Mouse (Mus musculus): ENCODE results near the gene Ppp2r3a.

The Ppp2r3a gene

DNA sequence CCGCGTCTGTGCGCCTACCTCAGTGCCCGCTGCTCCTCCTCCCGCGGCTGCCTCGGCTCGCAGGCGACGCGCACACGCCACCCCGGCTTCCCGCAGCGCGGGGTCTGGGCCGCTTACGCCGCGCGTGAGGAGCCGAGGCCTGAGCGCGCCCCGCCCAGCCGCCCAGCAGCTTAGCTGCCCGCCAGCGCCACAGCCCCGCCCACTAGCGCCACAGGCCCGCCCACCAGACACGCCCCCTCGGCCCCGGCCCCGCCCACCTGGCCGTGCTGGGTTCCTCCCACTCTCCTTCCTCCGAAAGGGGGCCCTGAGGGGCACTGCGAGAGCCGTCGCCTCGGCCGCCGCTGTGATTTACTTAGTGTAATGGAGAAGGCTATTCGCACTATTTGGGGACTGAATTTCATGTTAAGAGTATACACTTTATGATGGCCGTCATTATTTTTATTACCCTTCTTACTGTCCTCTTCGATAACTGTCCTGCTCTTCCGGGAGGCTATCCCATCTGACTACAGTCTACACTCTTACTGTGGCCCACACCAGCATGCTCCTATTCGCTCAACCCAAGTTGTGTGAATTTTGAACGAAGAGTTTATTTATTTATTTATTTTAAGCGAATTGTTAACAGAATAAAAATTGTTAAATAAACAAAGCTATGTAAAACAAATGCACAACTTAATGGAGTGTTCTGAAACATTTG is at the start of gene Ppp2r3a:
TSS of gene Ppp2r3a (minus strand) at position 152 of the 694 bp plus-strand sequence.
- in situ Hi-C loops (cut with MboI; ENCODE audit: low sequenced_read_pairs): no loop called here

DNA sequence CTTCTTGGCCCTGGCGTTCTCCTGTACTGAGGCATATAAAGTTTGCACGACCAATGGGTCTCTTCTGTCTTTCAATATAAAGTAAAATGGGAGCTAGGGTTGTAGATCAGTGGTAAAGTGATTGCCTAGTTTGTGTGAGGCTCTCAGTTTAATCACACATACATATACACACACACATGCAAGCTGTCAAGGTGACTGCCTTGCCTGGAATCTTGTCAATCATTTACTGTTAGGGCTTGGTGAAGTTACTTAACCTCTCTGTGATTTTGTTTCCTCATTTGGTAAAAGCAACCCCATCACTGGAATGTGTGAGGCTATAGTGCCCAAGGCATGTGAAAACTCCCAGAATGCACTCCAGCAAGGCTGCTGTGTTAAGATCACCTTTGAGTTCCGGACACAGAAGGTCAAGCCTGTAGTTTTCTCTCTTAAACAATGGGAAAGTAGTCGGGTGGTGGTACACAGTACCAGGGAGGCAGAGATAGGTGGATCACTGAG is 48.9 kb upstream of the Ppp2r3a start:
- in situ Hi-C loops (cut with MboI; ENCODE audit: low sequenced_read_pairs): loop anchor here (25.0 kb wide), 1 partner anchor 1237 kb away; no protein-coding TSS in a partner anchor

DNA sequence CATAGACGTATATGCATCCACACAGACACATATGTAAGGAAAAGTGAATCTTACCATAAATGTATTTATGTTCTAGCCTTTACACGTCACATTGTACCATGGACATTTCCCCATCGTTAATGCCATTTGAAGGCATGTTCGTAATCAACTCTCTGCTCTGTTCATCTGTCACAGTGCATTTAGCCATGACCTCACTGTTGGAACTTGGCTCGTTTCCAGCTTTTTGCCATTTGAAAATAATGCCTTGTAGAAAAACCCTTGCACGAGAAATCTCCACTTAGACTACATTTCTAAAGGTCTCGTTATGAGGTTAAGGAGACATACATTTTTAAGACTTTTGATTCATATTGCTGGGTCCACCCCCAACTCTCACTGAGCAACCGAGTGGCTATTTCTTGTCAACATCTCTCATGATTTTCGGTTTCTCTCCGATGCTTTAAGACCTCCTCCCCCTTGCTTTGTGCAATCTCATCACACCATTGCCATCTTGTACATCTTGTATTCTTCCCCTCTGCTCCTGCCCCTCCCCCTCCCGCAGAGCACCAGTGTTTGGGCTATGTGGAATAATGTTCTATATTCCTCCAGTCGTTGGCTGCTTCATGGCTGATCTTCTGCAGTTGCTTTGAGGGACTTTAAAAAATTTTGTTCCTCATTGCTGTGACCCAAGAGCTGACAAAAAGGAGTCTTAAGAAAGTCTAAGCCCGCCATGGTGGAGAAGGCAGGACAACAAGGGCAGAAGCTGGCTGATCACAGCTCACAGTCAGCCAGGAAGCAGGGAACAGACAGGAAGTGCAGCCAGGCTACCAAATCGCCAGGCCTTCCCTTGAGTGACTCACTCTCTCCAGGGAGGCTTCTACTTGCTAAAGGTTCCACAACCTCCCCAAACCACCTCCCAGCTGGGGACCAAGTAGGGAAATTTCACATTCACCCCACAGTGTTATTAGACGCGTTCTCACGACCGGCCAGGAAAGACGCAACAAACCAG is 40.4 kb upstream of the Ppp2r3a start:
- in situ Hi-C loops (cut with MboI; ENCODE audit: low sequenced_read_pairs): no loop called here

DNA sequence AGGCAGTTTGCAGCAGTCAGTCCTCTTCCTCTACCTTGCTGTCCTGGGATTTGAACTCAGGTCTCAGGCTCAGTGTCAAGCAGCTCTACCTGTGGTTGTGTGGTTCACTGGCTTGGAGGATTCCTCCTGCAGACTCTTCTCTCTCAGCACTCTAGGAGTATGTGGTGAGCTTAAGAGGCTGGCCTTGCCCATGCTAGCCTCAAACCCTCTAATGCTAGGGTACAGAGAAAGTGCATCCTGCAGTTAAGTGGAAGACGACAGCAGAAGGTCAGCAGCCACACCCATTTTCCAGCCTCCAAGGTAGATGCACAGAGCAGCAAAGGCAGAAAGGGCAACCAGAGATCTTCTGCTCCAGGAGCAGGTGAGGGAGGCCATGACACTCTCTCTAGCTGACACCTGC is 39.3 kb upstream of the Ppp2r3a start:
- in situ Hi-C loops (cut with MboI; ENCODE audit: low sequenced_read_pairs): no loop called here

DNA sequence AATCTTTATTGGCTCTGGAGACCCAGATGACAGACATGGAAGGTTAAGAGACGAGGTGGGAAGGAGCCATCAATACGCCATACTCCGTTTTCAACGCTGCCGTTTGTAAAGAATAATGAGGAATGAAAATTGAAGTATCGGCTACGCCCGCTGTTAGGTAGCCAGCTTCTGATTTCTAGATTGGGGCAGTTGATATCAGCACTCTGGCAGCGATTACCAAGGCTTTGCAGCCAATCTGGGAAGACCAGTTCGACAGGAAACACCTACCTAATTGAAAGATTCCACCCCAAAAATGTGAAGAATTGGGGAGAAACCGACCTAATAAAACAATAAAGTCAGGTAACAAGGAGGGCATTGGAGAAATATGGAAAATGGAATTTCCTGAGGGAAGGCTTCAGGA is 38.2 kb upstream of the Ppp2r3a start:
- in situ Hi-C loops (cut with MboI; ENCODE audit: low sequenced_read_pairs): no loop called here

GRCm38 (mm10) chr9:101288901-101289647 is 37.5 kb upstream of the Ppp2r3a start:
- in situ Hi-C loops (cut with MboI; ENCODE audit: low sequenced_read_pairs): no loop called here

DNA sequence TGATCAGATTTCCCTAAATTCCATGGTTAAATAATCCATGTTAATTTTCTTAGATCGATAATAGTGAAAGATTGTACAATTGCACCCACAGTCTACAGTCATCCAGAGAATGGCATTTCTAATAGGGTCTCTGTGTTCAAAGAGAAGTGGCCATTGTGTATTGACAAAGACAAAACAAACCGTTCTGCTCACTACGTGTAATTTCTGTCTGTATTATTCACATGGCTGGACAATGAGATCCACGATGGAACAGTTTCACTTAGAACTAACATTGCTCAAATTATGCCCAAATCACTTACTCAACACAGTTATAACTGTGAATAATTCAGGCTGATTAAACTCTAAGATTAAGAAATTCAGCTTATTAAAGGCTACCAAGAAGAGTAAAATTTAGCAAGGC is 35.2 kb upstream of the Ppp2r3a start:
- in situ Hi-C loops (cut with MboI; ENCODE audit: low sequenced_read_pairs): no loop called here

- in situ Hi-C loops (cut with MboI; ENCODE audit: low sequenced_read_pairs): no loop called here
Observed at GRCm38 (mm10) chr9:101284049-101284448, 32.5 kb upstream of the Ppp2r3a start.

DNA sequence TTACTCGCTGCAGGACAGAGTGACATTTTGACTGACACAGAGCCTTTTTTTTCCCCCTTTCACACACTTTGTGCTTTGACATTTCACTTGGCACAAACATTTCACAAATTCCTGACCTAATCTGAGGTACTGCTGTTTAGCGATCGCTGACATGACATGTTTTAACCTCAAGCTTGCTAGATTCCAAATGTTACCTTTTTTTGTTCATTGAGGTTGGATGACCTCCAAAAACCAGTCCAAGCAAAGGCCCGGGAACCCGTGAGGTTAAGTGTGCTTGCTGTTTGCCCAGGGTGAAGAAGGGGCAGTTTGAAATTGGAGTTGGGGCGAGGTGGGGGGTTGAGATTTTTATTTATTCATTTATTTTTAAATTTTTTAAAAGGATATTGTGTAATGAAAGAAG is 31.1 kb upstream of the Ppp2r3a start:
- in situ Hi-C loops (cut with MboI; ENCODE audit: low sequenced_read_pairs): no loop called here

DNA sequence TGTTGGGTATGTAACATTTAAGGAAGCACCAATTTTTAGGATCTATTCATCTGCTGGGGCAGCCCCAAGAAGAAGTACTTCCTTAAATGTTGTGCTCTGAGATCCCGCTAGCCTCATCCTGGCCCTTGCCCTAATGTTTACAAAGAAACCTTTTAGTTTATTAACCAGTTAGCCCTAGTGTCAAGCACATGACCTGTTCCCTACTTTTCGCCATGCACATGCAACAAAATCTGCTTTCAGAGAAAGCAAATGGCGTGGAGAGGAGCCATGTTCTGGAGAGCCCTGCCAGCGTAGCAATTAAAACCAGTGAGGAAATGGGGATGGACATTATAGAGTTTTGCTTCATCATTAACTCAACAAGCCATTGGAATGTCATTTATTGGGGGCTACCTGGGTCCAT is 30.3 kb upstream of the Ppp2r3a start:
- in situ Hi-C loops (cut with MboI; ENCODE audit: low sequenced_read_pairs): no loop called here

DNA sequence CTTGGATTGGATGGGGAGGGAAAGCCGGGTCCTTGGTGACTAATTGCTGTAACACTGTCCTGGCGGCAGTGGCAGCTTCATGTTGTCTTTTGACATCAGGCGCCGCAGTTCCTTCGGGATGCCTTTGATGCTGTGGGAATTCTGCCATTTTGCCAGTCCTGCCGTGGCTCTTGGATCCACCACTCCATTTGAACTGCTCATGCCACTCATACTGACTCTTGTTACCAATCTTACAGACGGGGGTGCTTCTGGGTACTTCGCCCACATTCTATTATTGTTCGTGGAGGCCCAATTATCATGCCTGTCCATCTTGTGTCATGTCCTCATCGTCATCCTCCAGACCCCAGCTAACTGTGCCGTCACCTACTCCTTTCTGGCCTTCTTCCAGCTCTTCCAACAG is 29.7 kb upstream of the Ppp2r3a start:
- in situ Hi-C loops (cut with MboI; ENCODE audit: low sequenced_read_pairs): no loop called here

GRCm38 (mm10) chr9:101280867-101281266 is 29.3 kb upstream of the Ppp2r3a start:
- in situ Hi-C loops (cut with MboI; ENCODE audit: low sequenced_read_pairs): no loop called here

DNA sequence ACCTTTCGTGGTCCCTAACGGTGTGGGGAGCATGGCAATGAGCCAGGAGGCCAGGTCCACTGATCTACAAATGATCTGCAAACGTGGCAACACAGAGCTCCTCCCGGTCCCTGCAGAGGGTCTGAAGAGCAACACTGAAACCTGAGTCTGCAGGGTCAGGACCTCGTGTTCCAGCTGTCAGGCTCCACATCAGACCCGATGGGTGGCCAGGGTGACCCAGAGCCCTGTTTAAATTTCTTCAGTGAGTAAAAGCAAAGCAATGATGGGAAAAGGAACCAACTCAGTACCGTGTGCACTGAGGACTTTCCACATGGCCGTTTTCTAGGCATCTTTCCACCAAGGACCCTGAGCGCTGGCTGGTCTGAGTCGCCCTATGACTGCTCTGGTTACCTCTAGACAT is 28.6 kb upstream of the Ppp2r3a start:
- in situ Hi-C loops (cut with MboI; ENCODE audit: low sequenced_read_pairs): no loop called here

DNA sequence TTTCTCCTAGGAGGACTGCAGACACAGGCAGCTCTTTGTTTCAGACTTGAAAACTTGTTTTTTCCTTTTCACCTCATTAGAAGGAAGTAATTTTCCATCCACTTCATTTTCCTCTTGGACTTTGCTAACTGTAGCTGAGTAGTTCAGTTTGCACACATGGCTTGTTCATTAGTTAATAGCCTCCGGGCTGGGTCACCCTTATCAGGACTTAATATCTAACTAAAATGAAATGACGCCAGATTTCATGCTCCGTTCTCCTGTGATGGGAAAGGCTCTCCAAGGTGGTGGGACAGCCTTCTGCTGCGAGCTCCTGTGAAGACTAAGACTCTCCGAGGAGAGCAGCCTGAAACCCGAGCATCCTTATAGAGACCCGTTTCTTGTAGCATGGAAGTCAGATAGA is 21.1 kb upstream of the Ppp2r3a start:
- in situ Hi-C loops (cut with MboI; ENCODE audit: low sequenced_read_pairs): no loop called here

DNA sequence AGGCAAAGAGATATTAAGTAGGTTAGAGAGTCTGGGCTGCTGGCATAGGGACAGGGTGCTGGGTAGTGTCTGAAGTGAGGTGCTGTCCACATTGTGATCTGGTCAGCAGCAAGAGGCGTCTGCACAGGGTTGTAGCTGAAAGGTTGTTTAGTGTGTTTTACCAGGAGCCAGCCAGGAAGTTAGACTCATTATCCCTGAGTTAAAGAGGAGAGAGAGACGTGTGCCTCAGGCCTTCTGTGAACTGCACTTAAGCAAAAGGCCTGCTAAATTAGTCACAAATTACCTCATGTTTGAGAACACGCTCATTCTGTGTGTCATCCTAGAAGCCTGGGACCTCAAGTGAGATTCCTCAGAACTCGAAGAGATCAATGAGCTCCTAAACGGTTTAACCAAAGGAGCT is 18.4 kb upstream of the Ppp2r3a start:
- in situ Hi-C loops (cut with MboI; ENCODE audit: low sequenced_read_pairs): no loop called here

DNA sequence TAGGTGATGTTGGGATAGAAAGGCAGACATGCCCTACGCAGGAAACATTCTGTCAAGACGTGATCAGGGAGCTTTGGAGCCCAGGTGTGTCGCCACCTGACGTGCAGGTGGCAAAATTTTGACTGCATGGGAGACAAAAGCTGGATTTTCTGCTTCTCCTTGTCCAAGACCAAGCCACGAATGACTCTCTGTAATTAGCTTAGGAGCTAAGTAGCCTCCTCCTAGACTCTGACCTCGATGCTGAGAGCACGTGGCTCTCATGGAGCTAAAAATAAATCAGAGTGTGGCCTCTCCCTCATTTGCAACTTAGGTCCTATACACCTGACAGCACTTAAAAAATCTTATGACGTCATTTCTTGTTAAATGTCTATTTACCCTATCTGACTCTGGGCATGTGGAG is 14.4 kb upstream of the Ppp2r3a start:
- in situ Hi-C loops (cut with MboI; ENCODE audit: low sequenced_read_pairs): no loop called here

- in situ Hi-C loops (cut with MboI; ENCODE audit: low sequenced_read_pairs): no loop called here
Observed at GRCm38 (mm10) chr9:101265546-101265945, 14.0 kb upstream of the Ppp2r3a start.

GRCm38 (mm10) chr9:101262815-101263214 is 11.2 kb upstream of the Ppp2r3a start:
- in situ Hi-C loops (cut with MboI; ENCODE audit: low sequenced_read_pairs): no loop called here

GRCm38 (mm10) chr9:101261989-101262571 is 10.5 kb upstream of the Ppp2r3a start:
- in situ Hi-C loops (cut with MboI; ENCODE audit: low sequenced_read_pairs): no loop called here

- in situ Hi-C loops (cut with MboI; ENCODE audit: low sequenced_read_pairs): no loop called here
Observed at GRCm38 (mm10) chr9:101261443-101261842, 9.8 kb upstream of the Ppp2r3a start.

DNA sequence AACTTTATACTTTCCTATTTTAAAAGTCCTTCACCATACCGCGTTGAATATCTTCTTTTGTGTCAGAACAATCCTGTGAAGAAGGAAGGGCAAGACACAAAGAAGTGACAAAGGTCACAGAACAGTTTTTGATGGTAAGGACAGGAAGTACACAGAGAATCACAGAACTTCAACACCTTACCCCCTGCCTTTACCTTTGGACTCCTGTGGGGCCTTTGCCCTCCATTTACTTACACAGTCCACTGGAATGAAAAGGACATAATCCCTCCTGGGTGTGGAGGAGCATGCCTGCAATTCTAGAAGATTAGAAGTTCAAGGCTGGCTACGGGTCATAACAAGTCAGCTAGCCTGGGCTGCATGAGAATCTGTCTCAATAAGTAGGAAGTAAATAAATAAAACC is 1.5 kb upstream of the Ppp2r3a start:
- in situ Hi-C loops (cut with MboI; ENCODE audit: low sequenced_read_pairs): no loop called here

All from CH12F3 (cell line).